Mouse (Mus musculus): Measurements from ENCODE around the gene Tmem74b. TPM values are rescaled to one million over a fixed set of nuclear protein-coding genes. Genes with fewer than 3 reads are reported as not detected.

Tmem74b gene
- polyA plus RNA-seq, 1 experiment from 2014 or later, result 0.38 TPM

- Histone ChIP-seq H3K36me3 (ENCODE audit: insufficient read depth, low read length) (0 out of 2 replicates have a peak, but pooled peaks cover under 1% of the 10 kb centered on the region), H3K4me2 (ENCODE audit: low read length) (peak overlapping the region; percentile 93; the same call in 1 of the 2 replicates)
- DNase-seq (ENCODE audit: low spot score), result no peak
Measured at GRCm38 (mm10) chr2:151739505-151739904, 37.7 kb downstream of the Tmem74b start.

DNA sequence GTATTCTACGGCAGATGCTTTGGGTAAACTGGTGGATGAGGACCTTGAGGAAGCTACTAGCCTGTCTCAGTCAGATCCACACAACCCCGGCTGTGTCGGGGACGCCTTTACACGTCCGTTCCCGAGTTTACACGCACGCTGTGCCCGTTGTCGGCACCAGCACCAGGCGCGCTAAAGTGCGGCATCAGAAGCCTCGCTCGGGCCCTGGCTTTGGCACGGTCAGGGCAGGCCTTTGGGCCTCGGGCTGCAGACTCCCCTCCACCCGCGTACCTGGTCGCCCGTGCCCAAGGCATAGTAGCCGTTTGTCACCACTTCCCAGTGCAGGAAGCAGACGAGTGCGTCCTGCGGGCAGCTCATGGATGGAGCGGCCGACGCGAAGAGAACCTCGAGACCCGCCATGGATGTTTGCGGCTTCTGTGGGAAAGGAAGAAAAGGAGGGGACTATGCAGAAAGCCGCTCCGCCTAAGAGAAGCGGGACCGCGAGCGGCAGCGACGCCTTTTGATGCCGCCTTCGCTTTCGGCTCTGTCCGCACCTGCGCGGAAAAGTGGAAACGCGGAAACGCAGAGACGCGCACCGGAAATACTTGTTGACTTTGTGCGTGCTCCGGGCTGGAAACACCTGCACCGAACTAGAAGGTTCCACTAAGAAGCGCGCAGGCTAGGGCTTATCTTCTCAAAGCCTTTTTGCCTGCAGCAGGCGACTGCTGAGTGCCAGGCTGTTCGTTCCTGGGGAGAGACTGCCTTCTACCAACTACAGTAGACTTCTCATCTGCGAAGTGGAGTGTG, 39.1 kb downstream of the Tmem74b start:
- peak overlapping the region; percentile 74 for H3K27ac ChIP-seq
- no peaks in the 10 kb centered on the region for H3K27me3 ChIP-seq (ENCODE audit: insufficient read depth, low read length)
- 0 out of 2 replicates have a peak, but pooled peaks have one; percentile 3 for TF ChIP-seq CTCF (IDR thresholded peaks at IDR 0.05; ENCODE audit: low read depth)
- DNase-seq (ENCODE audit: low spot score) (peak; percentile 89), ATAC-seq (replicated peaks; ENCODE audit: low FRiP score, low read depth) (peak; percentile 85)
- H3K36me3 ChIP-seq (ENCODE audit: insufficient read depth, low read length), result no peaks in the 10 kb centered on the region
- peak overlapping the region; percentile 95 for H3K4me3 ChIP-seq (replicated peaks; ENCODE audit: low read depth, low read length)
- peak overlapping the region; percentile 93 for H3K4me2 ChIP-seq (ENCODE audit: low read length)
- H3K9ac ChIP-seq (ENCODE audit: low read depth, low read length), result peak overlapping the region; percentile 84
- H3K4me1 ChIP-seq (replicated peaks; ENCODE audit: insufficient read depth, low read length), result peaks cover 15% of the 10 kb centered on the region; the same call in 1 of the 2 replicates
- H3K9me3 ChIP-seq (replicated peaks; ENCODE audit: low read length), result no peaks in the 10 kb centered on the region
- WGBS, result under 1% methylated on average over 61 of the region's 61 CpGs

More at GRCm38 (mm10) chr2:151739505-151739904, 37.7 kb downstream of the Tmem74b start:
- Histone ChIP-seq H3K9ac (ENCODE audit: low read depth, low read length) (no peak overlapping the region), H3K27ac (no peak overlapping the region), H3K4me1 (replicated peaks; ENCODE audit: insufficient read depth, low read length) (peaks cover 15% of the 10 kb centered on the region; the same call in 1 of the 2 replicates), H3K27me3 (ENCODE audit: insufficient read depth, low read length) (no peaks in the 10 kb centered on the region), H3K9me3 (replicated peaks; ENCODE audit: low read length) (no peaks in the 10 kb centered on the region), H3K4me3 (replicated peaks; ENCODE audit: low read depth, low read length) (no peak overlapping the region)
- no peak for TF ChIP-seq CTCF (IDR thresholded peaks at IDR 0.05; ENCODE audit: low read depth)
- 86% methylated on average over 7 of the region's 7 CpGs for WGBS
- no peak for ATAC-seq (replicated peaks; ENCODE audit: low FRiP score, low read depth)

GRCm38 (mm10) chr2:151742084-151742483, 40.3 kb downstream of the Tmem74b start:
- Histone ChIP-seq H3K27ac (no peak overlapping the region), H3K9ac (ENCODE audit: low read depth, low read length) (no peak overlapping the region), H3K36me3 (ENCODE audit: insufficient read depth, low read length) (no peaks in the 10 kb centered on the region), H3K4me3 (replicated peaks; ENCODE audit: low read depth, low read length) (no peak overlapping the region), H3K4me2 (ENCODE audit: low read length) (no peak overlapping the region), H3K9me3 (replicated peaks; ENCODE audit: low read length) (no peaks in the 10 kb centered on the region), H3K27me3 (ENCODE audit: insufficient read depth, low read length) (no peaks in the 10 kb centered on the region), H3K4me1 (replicated peaks; ENCODE audit: insufficient read depth, low read length) (peaks cover 15% of the 10 kb centered on the region; the same call in 1 of the 2 replicates)
- TF ChIP-seq CTCF (IDR thresholded peaks at IDR 0.05; ENCODE audit: low read depth), result no peak
- DNase-seq (ENCODE audit: low spot score), result no peak
- ATAC-seq (replicated peaks; ENCODE audit: low FRiP score, low read depth), result no peak
- WGBS, result 89% methylated on average over 1 of the region's 1 CpGs

DNA sequence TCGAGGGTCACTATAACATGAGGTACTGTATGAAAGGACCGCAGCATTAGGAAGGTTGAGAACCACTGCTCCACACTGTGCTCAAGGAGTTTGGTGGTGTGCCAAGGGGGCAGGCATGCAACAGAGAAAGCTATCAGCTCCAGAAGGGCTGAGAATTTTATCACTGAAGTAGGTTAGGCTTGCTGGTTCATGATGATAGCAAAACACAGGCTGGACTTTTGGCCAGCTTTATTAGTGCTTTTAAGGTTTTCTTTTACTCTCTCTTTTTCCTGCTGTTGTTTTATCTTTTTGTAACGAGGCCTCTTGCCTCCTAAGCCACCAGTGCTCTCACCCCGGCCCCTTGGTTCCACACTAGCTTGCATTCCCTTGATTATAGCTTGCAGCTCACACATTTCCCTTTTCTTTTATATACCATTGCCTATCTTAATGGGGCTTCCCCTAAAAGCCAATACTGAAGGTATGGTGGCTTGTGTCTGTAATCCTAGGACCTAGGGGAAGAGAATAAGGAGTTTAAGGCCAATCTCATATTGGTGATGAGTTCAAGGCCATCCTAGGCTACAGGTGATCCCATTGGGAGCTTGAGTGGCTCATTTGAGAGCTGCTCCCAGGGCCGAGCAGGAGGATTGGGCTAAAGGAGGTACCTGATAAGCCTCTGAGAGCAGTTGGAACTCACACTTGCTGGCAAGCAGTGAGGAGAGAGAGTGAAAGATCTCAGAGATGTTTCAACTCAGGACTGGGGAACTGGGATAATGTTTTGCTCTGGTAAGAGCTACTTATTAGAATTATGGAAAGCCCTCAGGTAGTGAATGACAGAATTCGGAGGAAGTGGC, 41.3 kb downstream of the Tmem74b start:
- Histone ChIP-seq H3K9me3 (replicated peaks; ENCODE audit: low read length) (no peaks in the 10 kb centered on the region), H3K4me3 (replicated peaks; ENCODE audit: low read depth, low read length) (no peak overlapping the region), H3K27me3 (ENCODE audit: insufficient read depth, low read length) (no peaks in the 10 kb centered on the region), H3K4me2 (ENCODE audit: low read length) (no peak overlapping the region), H3K27ac (no peak overlapping the region), H3K36me3 (ENCODE audit: insufficient read depth, low read length) (no peaks in the 10 kb centered on the region), H3K9ac (ENCODE audit: low read depth, low read length) (no peak overlapping the region), H3K4me1 (replicated peaks; ENCODE audit: insufficient read depth, low read length) (peaks cover 15% of the 10 kb centered on the region; the same call in 1 of the 2 replicates)
- 64% methylated on average over 6 of the region's 6 CpGs for WGBS
- no peak for TF ChIP-seq CTCF (IDR thresholded peaks at IDR 0.05; ENCODE audit: low read depth)
- no peak for DNase-seq (ENCODE audit: low spot score)
- ATAC-seq (replicated peaks; ENCODE audit: low FRiP score, low read depth), result no peak

GRCm38 (mm10) chr2:151743845-151744244, 42.0 kb downstream of the Tmem74b start, which contains the start of gene Psmf1:
TSS of gene Psmf1 (minus strand) at chr2:151744186.
- no peak within 1 kb of the TSS for H3K4me3 ChIP-seq (replicated peaks; ENCODE audit: low read depth, low read length)
- H3K9ac ChIP-seq (ENCODE audit: low read depth, low read length), result no peak within 1 kb of the TSS
- no peaks in the 10 kb centered on the region for H3K36me3 ChIP-seq (ENCODE audit: insufficient read depth, low read length)
- H3K4me1 ChIP-seq (replicated peaks; ENCODE audit: insufficient read depth, low read length), result peaks cover 15% of the 10 kb centered on the region; the same call in 1 of the 2 replicates
- H3K4me2 ChIP-seq (ENCODE audit: low read length), result no peak within 1 kb of the TSS
- no peak for ATAC-seq (replicated peaks; ENCODE audit: low FRiP score, low read depth)
- no peaks in the 10 kb centered on the region for H3K9me3 ChIP-seq (replicated peaks; ENCODE audit: low read length)
- DNase-seq (ENCODE audit: low spot score), result no peak
- TF ChIP-seq CTCF (IDR thresholded peaks at IDR 0.05; ENCODE audit: low read depth), result no peak
- no peaks in the 10 kb centered on the region for H3K27me3 ChIP-seq (ENCODE audit: insufficient read depth, low read length)
- H3K27ac ChIP-seq, result no peak within 1 kb of the TSS
